Mouse (Mus musculus): Measurements from ENCODE around the gene AU022751.

DNA sequence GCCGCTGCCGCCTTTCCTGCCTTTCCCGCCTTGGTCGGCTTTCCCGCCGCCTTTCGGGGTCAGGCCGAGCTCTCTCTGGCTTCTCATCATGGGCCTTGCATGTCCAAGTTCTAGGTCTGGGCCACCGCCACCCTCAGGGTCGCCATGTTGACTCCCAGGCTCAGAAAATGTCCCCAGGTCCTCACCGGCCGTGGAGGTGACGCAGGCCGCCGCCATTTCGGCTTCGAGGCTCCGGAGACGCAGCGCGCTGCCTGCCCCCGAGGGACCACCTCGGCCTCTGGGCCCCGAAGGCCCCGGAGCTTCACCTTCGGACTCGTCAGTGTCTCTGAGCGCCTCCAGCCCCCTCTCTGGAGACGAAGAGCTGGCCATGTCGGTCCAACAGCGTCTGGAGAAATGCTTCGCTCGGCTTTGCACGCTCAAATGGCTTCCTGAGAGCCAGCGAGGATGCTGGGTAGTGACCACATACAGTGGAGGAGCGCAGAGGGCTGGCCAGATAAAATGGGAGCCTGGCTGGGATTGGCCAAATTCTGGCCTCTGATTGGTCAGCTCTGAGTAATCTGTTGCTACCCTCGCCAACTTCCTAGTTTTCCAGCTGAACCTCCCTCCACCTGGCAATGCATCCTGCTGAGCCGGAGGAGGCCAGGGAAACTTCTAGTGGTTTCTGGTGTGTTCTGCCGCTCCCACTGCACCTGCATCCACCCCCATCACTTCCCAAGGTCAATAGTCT, at the start of gene AU022751:
- TF ChIP-seq CTCF (IDR thresholded peaks at IDR 0.05; ENCODE audit: borderline replicate concordance, extremely low read depth, insufficient read depth, insufficient read length) (no peak), POLR2A (IDR thresholded peaks at IDR 0.05; ENCODE audit: borderline replicate concordance, extremely low read depth, insufficient read depth, insufficient read length, poor library complexity, severe bottlenecking) (no peak)

All from brain, embryonic 14.5 days (tissue).